Mouse (Mus musculus) liver, embryonic 14.5 days (tissue): Measurements from ENCODE around the gene Ehmt1. TPM values are rescaled to one million over a fixed set of nuclear protein-coding genes. Genes with fewer than 3 reads are reported as not detected.
"Not testable (repeated sequence)": the region's sequence is repeated elsewhere in the genome, so short reads cannot be mapped to it uniquely, and the experiment has no call there.

ENCODE experiments used
- ATAC-seq: fragments of 200-750 bp; cut with Nextera tagmentation; 2 replicates; pipeline ENCODE4 v1.8.0; 2017; ENCODE audit warnings: moderate number of reproducible peaks, mild to moderate bottlenecking, moderate library complexity; ENCODE audit not compliant: insufficient read depth
- DNase-seq, 3 experiments: peaks; one replicate each; pipeline ENCODE4 v3.0.0-alpha.2; 2012 to 2013; ENCODE audit warnings: low read depth in 3 of 3, low spot score in 3 of 3
- H3K27ac ChIP-seq: fragments of 300-500 bp; sonication (generic); 2 replicates; pipeline ENCODE4 v1.5.1; 2014; ENCODE audit warnings: moderate library complexity, mild to moderate bottlenecking, control low read depth, inconsistent platforms
- H3K27me3 ChIP-seq: fragments of 300-500 bp; sonication (generic); 2 replicates; pipeline ENCODE4 v1.6.1; 2014; ENCODE audit warnings: mild to moderate bottlenecking, low read length, moderate library complexity; ENCODE audit not compliant: control insufficient read depth, insufficient read depth
- H3K36me3 ChIP-seq: fragments of 300-500 bp; sonication (generic); replicated peaks from 2 replicates; pipeline ENCODE4 v1.6.1; 2014; ENCODE audit warnings: low read depth; ENCODE audit not compliant: control insufficient read depth, insufficient read depth
- H3K4me1 ChIP-seq, 2 experiments: fragments of 200-500 bp in 1 of 2; fragments of 300-500 bp in 1 of 2; sonication (generic) in 1 of 2; replicated peaks; 2 replicates each; pipeline ENCODE4 v1.6.1; 2012 to 2014; ENCODE audit warnings: antibody characterized with exemption in 1 of 2, inconsistent platforms in 1 of 2, low read length in 1 of 2; ENCODE audit not compliant: control insufficient read depth in 2 of 2, insufficient read depth in 2 of 2
- H3K4me2 ChIP-seq: fragments of 300-500 bp; sonication (generic); 2 replicates; pipeline ENCODE4 v1.6.1; 2014; ENCODE audit warnings: low read depth, mild to moderate bottlenecking, control low read depth, moderate library complexity
- H3K4me3 ChIP-seq, 2 experiments: fragments of 200-500 bp in 1 of 2; fragments of 300-500 bp in 1 of 2; sonication (generic) in 1 of 2; 2 replicates each; pipeline ENCODE4 v1.5.1; 2012 to 2014; ENCODE audit warnings: low read depth in 2 of 2, low read length in 2 of 2, mild to moderate bottlenecking in 2 of 2, control low read depth in 1 of 2, inconsistent platforms in 1 of 2, moderate library complexity in 1 of 2; ENCODE audit not compliant: insufficient read depth in 1 of 2
- H3K9ac ChIP-seq: fragments of 300-500 bp; sonication (generic); replicated peaks from 2 replicates; pipeline ENCODE4 v1.6.1; 2014; ENCODE audit warnings: mild to moderate bottlenecking, control low read depth, moderate library complexity
- H3K9me3 ChIP-seq: fragments of 300-500 bp; sonication (generic); 2 replicates; pipeline ENCODE4 v1.6.1; 2016; ENCODE audit warnings: low read length, mixed read lengths; ENCODE audit not compliant: control insufficient read depth
- CTCF ChIP-seq: IDR thresholded peaks from 2 replicates; pipeline ENCODE4 v1.5.1; 2016; ENCODE audit warnings: antibody characterized with exemption, low read depth, control low read depth
- EP300 ChIP-seq: IDR thresholded peaks from 2 replicates; pipeline ENCODE4 v1.6.1; 2016; ENCODE audit warnings: antibody characterized with exemption, low read depth
- WGBS: fragments of 180-500 bp; shearing (Covaris S2); extraction: QIAGEN DNeasy Blood & Tissue Kit; methylation state at CpG from one replicate; pipeline ENCODE4 v1.1.7; 2014; ENCODE audit not compliant: insufficient replicate concordance; 5-methylcytosine and 5-hydroxymethylcytosine counted together
- polyA plus RNA-seq, 2 experiments: library from polyadenylated mRNA; depleted of rRNA in 1 of 2; stranded (reverse) in 1 of 2; unstranded in 1 of 2; fragments of >200 nt; fragmentation: Nextera tagmentation in 1 of 2; extraction: Ambion mirVana in 1 of 2; gene quantifications; 2 replicates each; pipeline versions ENCODE4 v1.2.1 to v1.2.3; 2012 to 2014

Ehmt1 gene
- polyA plus RNA-seq, 2 experiments = 10.6 to 15.1 TPM

DNA sequence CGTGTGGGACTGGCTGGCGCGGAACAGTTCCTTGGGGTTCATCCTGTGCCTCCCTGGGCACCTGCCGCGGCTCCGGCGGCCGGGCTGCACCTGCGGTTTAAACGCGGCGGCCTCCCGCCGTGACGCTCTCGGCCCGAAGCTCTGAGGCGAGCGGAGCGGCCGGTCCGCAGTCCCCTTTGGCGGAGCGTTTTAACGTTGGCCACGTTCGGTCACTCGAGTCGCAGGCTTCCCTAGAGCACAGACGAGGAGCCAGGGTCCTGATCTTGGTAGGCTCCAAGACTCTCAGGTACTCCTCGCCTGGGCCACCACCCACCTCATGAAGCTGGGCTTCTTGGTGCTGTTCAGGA is 30.7 kb upstream of the Ehmt1 start:
- no peaks in the 10 kb centered on the region for H3K9me3 ChIP-seq
- no peak for TF ChIP-seq EP300
- TF ChIP-seq CTCF = no peak
- ATAC-seq (no peak), DNase-seq (no peak)
- H3K27me3 ChIP-seq = no peaks in the 10 kb centered on the region; the same call in 1 of the 2 replicates
- H3K27ac ChIP-seq = no peak overlapping the region; the same call in 1 of the 2 replicates
- peaks cover 33% of the 10 kb centered on the region for H3K36me3 ChIP-seq
- peak overlapping the region; percentile 87 for H3K9ac ChIP-seq
- H3K4me2 ChIP-seq = peak overlapping the region; percentile 99
- peaks cover 26 to 27% of the 10 kb centered on the region in 2 experiments for H3K4me1 ChIP-seq
- under 1% methylated on average over 31 of the region's 31 CpGs for WGBS
- H3K4me3 ChIP-seq = peak overlapping the region; percentile 91 to 98

DNA sequence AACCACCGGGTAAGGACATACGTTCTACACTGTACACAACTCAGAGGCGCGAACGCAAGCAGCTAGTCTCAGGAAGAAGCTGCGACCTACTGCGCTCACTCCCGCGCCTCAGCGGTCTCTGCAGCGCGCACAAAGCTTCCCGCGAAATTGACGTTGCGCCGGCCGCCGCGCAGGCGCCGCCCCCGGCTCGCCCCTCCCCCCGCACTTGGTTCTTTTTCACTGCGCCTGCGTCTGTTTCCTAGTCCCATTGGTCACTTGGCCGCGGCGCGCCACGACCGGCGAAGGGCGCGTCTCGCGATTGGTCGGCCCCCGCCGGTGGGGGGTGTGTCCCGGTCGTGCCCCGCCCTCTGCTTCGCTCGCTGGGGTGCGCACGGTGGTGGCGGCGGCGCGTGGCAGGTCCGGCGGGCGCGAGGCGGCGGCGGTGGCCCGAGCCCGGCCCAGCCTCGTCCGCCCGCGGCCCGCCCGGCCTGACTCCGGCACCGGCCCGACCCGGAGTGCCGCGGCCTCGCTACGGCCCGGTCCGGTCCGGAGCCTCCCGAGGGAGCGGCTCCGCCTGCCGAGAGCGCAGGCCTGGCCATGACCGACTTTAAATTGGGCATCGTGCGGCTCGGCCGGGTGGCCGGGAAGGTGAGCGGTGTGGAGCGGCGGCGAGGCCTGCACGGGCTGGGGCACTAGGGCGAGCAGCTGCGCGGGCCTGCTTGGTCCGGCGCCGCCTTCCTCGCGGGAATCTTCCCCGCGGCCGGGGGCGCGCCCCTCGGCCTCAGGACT is 30.2 kb upstream of the Ehmt1 start, which contains the start of gene Zmynd19:
Zmynd19 (plus strand) TSS at position 372 of the 768 bp plus-strand sequence.
- TF ChIP-seq EP300 (no peak), CTCF (no peak)
- Histone ChIP-seq H3K4me2 (peak within 1 kb of the TSS; percentile 99), H3K9ac (peak within 1 kb of the TSS; percentile 87), H3K4me1 (peaks cover 26 to 27% of the 10 kb centered on the region in 2 experiments), H3K27ac (peak within 1 kb of the TSS; percentile 56), H3K4me3 (peak within 1 kb of the TSS; percentile 91 to 98), H3K27me3 (no peaks in the 10 kb centered on the region; the same call in 1 of the 2 replicates), H3K9me3 (no peaks in the 10 kb centered on the region), H3K36me3 (peaks cover 27% of the 10 kb centered on the region)
- DNase-seq (peak; percentile 91 to 93 (median 93)), ATAC-seq (peak; percentile 98)
- under 1% methylated on average over 81 of the region's 108 CpGs for WGBS

DNA sequence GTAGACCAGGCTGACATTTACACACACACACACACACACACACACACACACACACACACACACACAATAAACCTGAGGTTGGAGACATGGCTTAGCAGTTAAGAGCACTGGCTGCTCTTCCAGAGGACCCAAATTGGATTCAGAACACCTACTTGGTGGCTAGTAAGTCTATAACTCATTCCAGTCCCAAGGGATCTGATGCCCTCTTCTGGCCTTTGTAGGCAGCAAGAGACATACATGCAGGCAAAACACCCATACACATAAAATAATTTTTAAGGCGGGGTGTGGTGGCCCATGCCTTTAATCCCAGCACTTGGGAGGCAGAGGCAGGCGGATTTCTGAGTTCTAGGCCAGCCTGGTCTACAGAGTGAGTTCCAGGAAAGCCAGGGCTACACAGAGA is 24.9 kb upstream of the Ehmt1 start:
- 32% methylated on average over 2 of the region's 2 CpGs for WGBS
- peak; percentile 58 for TF ChIP-seq CTCF
- H3K9ac ChIP-seq, H3K9me3 ChIP-seq, H3K4me1 ChIP-seq, H3K36me3 ChIP-seq, H3K4me2 ChIP-seq, DNase-seq, ATAC-seq, H3K27me3 ChIP-seq, H3K27ac ChIP-seq, H3K4me3 ChIP-seq: not testable (repeated sequence)

DNA sequence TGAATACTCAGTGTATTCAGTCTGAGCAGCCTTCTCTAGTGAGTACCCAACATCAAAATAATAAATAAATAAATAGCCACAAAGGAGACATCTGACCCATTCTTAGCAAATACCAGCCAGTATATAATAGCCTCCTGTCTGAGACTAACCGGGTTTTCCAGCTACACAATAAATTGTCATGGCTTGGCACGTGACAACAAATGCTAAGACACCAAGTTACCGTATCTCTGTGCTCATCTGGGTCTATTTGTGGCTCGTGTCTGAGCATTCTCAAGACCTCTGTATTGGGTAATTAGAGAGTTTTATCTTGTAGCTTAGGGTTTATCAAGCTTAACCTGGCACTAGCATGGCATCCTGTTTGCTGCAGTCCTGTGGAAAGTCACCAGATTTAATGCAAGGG is 22.7 kb upstream of the Ehmt1 start:
- Histone ChIP-seq H3K4me2 (no peak overlapping the region), H3K27ac (no peak overlapping the region), H3K4me1 (no peaks in the 10 kb centered on the region), H3K9me3 (no peaks in the 10 kb centered on the region), H3K4me3 (no peak overlapping the region), H3K9ac (no peak overlapping the region; the same call in 1 of the 2 replicates), H3K36me3 (no peaks in the 10 kb centered on the region), H3K27me3 (no peaks in the 10 kb centered on the region; the same call in none of the 2 replicates)
- no peak for TF ChIP-seq CTCF
- no peak for TF ChIP-seq EP300
- DNase-seq (no peak), ATAC-seq (no peak)
- WGBS = 36% methylated on average over 4 of the region's 4 CpGs

DNA sequence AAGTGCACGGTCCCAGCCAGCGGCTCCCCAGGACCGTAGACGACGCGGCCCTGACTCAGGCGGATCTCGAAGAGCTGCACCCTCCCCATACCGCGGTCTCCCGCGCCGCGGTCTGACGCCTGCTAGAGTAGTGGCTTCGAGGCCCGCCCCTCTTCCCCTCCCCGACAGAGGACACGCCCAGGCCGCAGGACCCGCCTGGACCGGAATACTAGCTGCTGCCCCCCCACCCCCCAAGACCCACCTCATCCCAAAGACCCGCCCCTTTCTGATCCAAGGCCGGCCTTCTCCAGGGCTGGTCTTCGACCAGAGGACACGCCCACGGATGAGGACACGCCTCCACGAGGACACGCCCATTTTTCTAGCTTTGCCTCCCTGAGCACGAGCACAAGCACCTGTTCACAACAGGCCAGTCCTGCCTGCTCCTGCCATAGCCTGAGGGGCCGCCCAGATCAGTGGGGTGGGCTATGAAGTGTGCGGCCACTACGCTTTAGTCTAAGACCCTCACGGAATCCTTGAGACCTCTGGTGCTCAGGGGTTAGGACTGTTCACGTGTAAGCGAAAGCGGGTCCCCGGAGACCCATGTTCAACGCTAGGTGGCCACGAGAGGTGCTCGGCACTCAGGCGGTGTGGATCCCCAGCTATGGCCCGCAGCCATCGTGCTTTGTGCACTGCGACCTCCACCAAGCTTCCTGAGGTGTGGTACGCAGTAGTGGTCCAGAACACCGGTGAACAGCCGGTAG is 15.8 kb upstream of the Ehmt1 start, which contains the start of gene Arrdc1:
Arrdc1 (minus strand) TSS at position 196 of the 740 bp plus-strand sequence.
- Histone ChIP-seq H3K4me1 (peaks cover 4 to 5% of the 10 kb centered on the region in 2 experiments; a peak in 3 of 4 replicates), H3K36me3 (no peaks in the 10 kb centered on the region), H3K27me3 (no peaks in the 10 kb centered on the region; the same call in 1 of the 2 replicates), H3K27ac (peak within 1 kb of the TSS; percentile 72), H3K9me3 (no peaks in the 10 kb centered on the region), H3K4me2 (peak within 1 kb of the TSS; percentile 99), H3K4me3 (peak within 1 kb of the TSS; percentile 68 to 85), H3K9ac (peak within 1 kb of the TSS; percentile 87)
- peak; percentile 90 to 94 (median 91) for DNase-seq
- ATAC-seq = peak; percentile 89
- WGBS = under 1% methylated on average over 49 of the region's 49 CpGs
- TF ChIP-seq CTCF (peak; percentile 84), EP300 (no peak)
